Mouse (Mus musculus) brain, embryonic 18.5 days (tissue): ENCODE measurements around the gene Spata6.
A peak's percentile ranks its signal among the peaks of the same experiment; 100 is the strongest.

Source experiments
- DNase-seq: peaks from one replicate; pipeline ENCODE4 v3.0.0-alpha.2; 2012; ENCODE audit warnings: low read depth, low spot score

Gene Spata6

DNA sequence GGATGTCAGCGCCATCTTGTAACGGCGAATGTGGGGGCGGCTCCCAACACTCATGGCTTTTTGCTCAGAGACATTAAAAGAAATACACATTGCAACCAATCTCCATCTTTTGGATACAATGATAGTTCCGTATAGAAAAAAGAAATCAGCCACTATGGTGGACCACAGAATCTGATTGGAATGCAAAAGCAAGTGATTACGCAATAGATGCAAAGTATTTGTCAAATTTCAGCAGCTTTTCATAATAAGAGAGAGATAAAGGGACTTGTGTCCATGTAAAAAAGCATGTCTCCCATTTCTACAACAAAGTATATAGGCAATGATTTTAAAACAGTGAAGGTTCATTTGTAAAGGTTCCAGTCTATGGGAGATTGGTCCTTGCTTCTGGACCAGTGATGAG, 119.1 kb downstream of the Spata6 start:
- DNase-seq = no peak

DNA sequence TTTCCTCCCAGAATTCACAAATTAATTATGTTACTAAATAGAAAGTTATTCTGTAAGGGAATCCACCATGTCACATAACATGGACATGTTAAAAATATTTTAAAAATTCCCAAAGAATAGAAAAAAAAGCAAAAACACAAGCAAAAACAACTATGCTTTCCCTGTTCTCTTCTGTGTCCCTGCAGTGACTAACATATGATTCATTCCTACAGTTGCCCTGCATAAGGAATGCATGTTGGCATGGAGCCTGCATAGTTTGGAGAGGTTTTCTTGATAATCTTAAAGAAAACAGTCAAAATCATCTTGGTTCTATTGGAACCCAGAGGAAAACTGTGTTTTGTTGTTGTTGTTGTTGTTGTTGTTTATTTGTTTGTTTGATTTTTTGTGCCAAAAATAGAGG, 132.8 kb downstream of the Spata6 start:
- no peak for DNase-seq

- DNase-seq = peak; percentile 68
Observed at GRCm38 (mm10) chr4:111866701-111867100, 146.9 kb downstream of the Spata6 start.

GRCm38 (mm10) chr4:111867743-111868401, 148.1 kb downstream of the Spata6 start:
- DNase-seq = peak; percentile 6
